ENCODE assay signal across 11 mouse cellular contexts in the genomic region with DNA sequence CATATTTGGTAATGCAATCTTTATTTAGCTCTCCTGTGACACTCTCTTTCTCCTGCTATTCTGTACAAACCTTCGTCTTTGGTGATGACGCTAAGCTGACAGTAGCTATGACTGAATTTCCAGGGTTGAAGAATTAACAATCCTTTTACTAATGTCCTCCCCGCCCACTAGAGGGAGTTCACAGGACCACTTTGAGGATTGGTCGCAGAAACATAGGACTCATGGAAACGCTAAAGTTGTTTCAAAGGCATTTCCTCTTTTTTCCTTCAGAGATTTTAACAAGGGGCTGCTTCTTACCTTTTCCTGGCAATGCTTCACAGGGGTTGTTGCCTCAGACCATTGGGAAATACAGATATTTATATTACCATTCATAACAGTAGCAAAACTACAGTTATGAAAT. TPM values are rescaled to one million over a fixed set of nuclear protein-coding genes. Genes with fewer than 3 reads are reported as not detected.
A peak's percentile ranks its signal among the peaks of the same experiment; 100 is the strongest.
DNase-seq lines count a peak whose midpoint lies in the region; ATAC-seq and TF ChIP-seq lines count a peak whose summit lies in the region.
"Had no signal": no experiment of that assay in that cellular context is flagged by ENCODE, and none has a peak within 500 bp of the region (broad histone marks: within the 10 kb centered on the region; RNA-seq: fewer than 3 reads in every experiment).

No protein-coding gene starts in this region.

- H3K27ac ChIP-seq in embryonic facial prominence, embryonic 11.5 days (replicated peaks; ENCODE audit: low read depth, low read length): no peak overlapping the region
- no peak overlapping the region for H3K27ac ChIP-seq in embryonic facial prominence, embryonic 10.5 days (replicated peaks)
- no peak overlapping the region for H3K27ac ChIP-seq in liver, embryonic 14.5 days
- H3K27ac ChIP-seq in liver, embryonic 11.5 days (ENCODE audit: low read depth, low read length): no peak overlapping the region
- H3K27ac ChIP-seq in limb, embryonic 10.5 days: no peak overlapping the region
- H3K27ac ChIP-seq: forebrain, embryonic 12.5 days; heart, embryonic 15.5 days had no signal

- no peaks in the 10 kb centered on the region for H3K36me3 ChIP-seq in embryonic facial prominence, embryonic 11.5 days (replicated peaks; ENCODE audit: control insufficient read depth, insufficient read depth, low read depth, low read length)
- H3K36me3 ChIP-seq in embryonic facial prominence, embryonic 10.5 days (replicated peaks): no peaks in the 10 kb centered on the region
- no peaks in the 10 kb centered on the region for H3K36me3 ChIP-seq in liver, embryonic 14.5 days (replicated peaks; ENCODE audit: control insufficient read depth, insufficient read depth, low read depth)
- H3K36me3 ChIP-seq in liver, embryonic 11.5 days (ENCODE audit: control insufficient read depth, insufficient read depth, low read length): no peaks in the 10 kb centered on the region
- H3K36me3 ChIP-seq in limb, embryonic 10.5 days: 0 out of 2 replicates have a peak, but pooled peaks cover 6% of the 10 kb centered on the region
- H3K36me3 ChIP-seq: forebrain, embryonic 12.5 days; heart, embryonic 15.5 days had no signal

- 64% methylated on average over 5 of the region's 5 CpGs for WGBS in embryonic facial prominence, embryonic 11.5 days
- 70% methylated on average over 5 of the region's 5 CpGs for WGBS in embryonic facial prominence, embryonic 10.5 days
- WGBS in liver, embryonic 14.5 days (ENCODE audit: insufficient replicate concordance): 36% methylated on average over 5 of the region's 5 CpGs
- WGBS in liver, embryonic 11.5 days: 53% methylated on average over 5 of the region's 5 CpGs
- 69% methylated on average over 5 of the region's 5 CpGs for WGBS in limb, embryonic 10.5 days

- no peaks in the 10 kb centered on the region for H3K27me3 ChIP-seq in embryonic facial prominence, embryonic 11.5 days (ENCODE audit: control insufficient read depth, insufficient read depth, low read length)
- H3K27me3 ChIP-seq in embryonic facial prominence, embryonic 10.5 days (replicated peaks; ENCODE audit: low read depth, poor library complexity, severe bottlenecking): no peaks in the 10 kb centered on the region
- H3K27me3 ChIP-seq in liver, embryonic 14.5 days (ENCODE audit: control insufficient read depth, insufficient read depth, low read length): no peaks in the 10 kb centered on the region
- no peaks in the 10 kb centered on the region for H3K27me3 ChIP-seq in liver, embryonic 11.5 days (replicated peaks; ENCODE audit: control insufficient read depth, insufficient read depth, low read length)
- no peaks in the 10 kb centered on the region for H3K27me3 ChIP-seq in limb, embryonic 10.5 days (ENCODE audit: low read depth, poor library complexity, severe bottlenecking)
- H3K27me3 ChIP-seq: forebrain, embryonic 12.5 days; heart, embryonic 15.5 days had no signal

- TF ChIP-seq CTCF in liver, embryonic 14.5 days (IDR thresholded peaks at IDR 0.05; ENCODE audit: low read depth): peak; percentile 38; the same call in 1 of the 2 replicates

- DNase-seq in embryonic facial prominence, embryonic 11.5 days (ENCODE audit: low spot score): peak; percentile 43
- DNase-seq in embryonic facial prominence, embryonic 10.5 days (ENCODE audit: low spot score): no peak
- no peak for DNase-seq in liver, embryonic 14.5 days (ENCODE audit: low read depth in 3 of 3, low spot score in 3 of 3)
- DNase-seq in liver, embryonic 11.5 days (ENCODE audit: low spot score): no peak
- DNase-seq in R1 (ENCODE audit: low read depth, low spot score): peak; percentile 56
- DNase-seq in limb, embryonic 10.5 days (ENCODE audit: low spot score): no peak
- no peak for DNase-seq in gastrocnemius, adult 18-20 months (ENCODE audit: low spot score)
- DNase-seq: cerebellum, adult 11-12 months had no signal

- H3K4me2 ChIP-seq in embryonic facial prominence, embryonic 11.5 days (ENCODE audit: low read depth, low read length): no peak overlapping the region
- no peak overlapping the region for H3K4me2 ChIP-seq in liver, embryonic 14.5 days (ENCODE audit: low read depth)
- no peak overlapping the region for H3K4me2 ChIP-seq in liver, embryonic 11.5 days
- H3K4me2 ChIP-seq: forebrain, embryonic 12.5 days; heart, embryonic 15.5 days had no signal

- H3K4me1 ChIP-seq in embryonic facial prominence, embryonic 11.5 days (ENCODE audit: control insufficient read depth, insufficient read depth, low read length): no peaks in the 10 kb centered on the region
- peaks cover 31% of the 10 kb centered on the region for H3K4me1 ChIP-seq in embryonic facial prominence, embryonic 10.5 days
- peaks cover 7 to 12% of the 10 kb centered on the region in 2 experiments; a peak in 3 of 4 replicates for H3K4me1 ChIP-seq in liver, embryonic 14.5 days (replicated peaks; ENCODE audit: control insufficient read depth in 2 of 2, insufficient read depth in 2 of 2, low read length in 1 of 2)
- peaks cover 7% of the 10 kb centered on the region for H3K4me1 ChIP-seq in liver, embryonic 11.5 days (replicated peaks; ENCODE audit: control insufficient read depth, insufficient read depth, low read length)
- H3K4me1 ChIP-seq in limb, embryonic 10.5 days: peaks cover 40% of the 10 kb centered on the region

- H3K4me3 ChIP-seq in embryonic facial prominence, embryonic 11.5 days (ENCODE audit: low read depth, low read length): no peak overlapping the region
- no peak overlapping the region for H3K4me3 ChIP-seq in embryonic facial prominence, embryonic 10.5 days
- no peak overlapping the region for H3K4me3 ChIP-seq in liver, embryonic 14.5 days (ENCODE audit: insufficient read depth in 1 of 2, low read depth in 2 of 2, low read length in 2 of 2)
- no peak overlapping the region for H3K4me3 ChIP-seq in liver, embryonic 11.5 days (ENCODE audit: low read depth, low read length)
- H3K4me3 ChIP-seq in limb, embryonic 10.5 days: no peak overlapping the region
- H3K4me3 ChIP-seq: forebrain, embryonic 12.5 days; heart, embryonic 15.5 days had no signal

- TF ChIP-seq EP300 in liver, embryonic 14.5 days (IDR thresholded peaks at IDR 0.05; ENCODE audit: low read depth): no peak

- H3K9ac ChIP-seq in embryonic facial prominence, embryonic 11.5 days (replicated peaks; ENCODE audit: low read length): no peak overlapping the region
- no peak overlapping the region for H3K9ac ChIP-seq in liver, embryonic 14.5 days (replicated peaks)
- H3K9ac ChIP-seq in liver, embryonic 11.5 days (ENCODE audit: low read depth, low read length): no peak overlapping the region
- H3K9ac ChIP-seq: forebrain, embryonic 12.5 days; heart, embryonic 15.5 days had no signal

- H3K9me3 ChIP-seq in embryonic facial prominence, embryonic 11.5 days (replicated peaks; ENCODE audit: control insufficient read depth, low read length): no peaks in the 10 kb centered on the region
- H3K9me3 ChIP-seq in embryonic facial prominence, embryonic 10.5 days: no peaks in the 10 kb centered on the region
- H3K9me3 ChIP-seq in liver, embryonic 14.5 days (ENCODE audit: control insufficient read depth, low read length): no peaks in the 10 kb centered on the region
- H3K9me3 ChIP-seq in liver, embryonic 11.5 days (ENCODE audit: control insufficient read depth, low read length): no peaks in the 10 kb centered on the region
- H3K9me3 ChIP-seq in limb, embryonic 10.5 days (replicated peaks): no peaks in the 10 kb centered on the region
- H3K9me3 ChIP-seq: forebrain, embryonic 12.5 days; heart, embryonic 15.5 days had no signal

- ATAC-seq in embryonic facial prominence, embryonic 11.5 days (replicated peaks; ENCODE audit: insufficient number of reproducible peaks, low FRiP score, low TSS enrichment, low read depth): no peak
- no peak for ATAC-seq in liver, embryonic 14.5 days (ENCODE audit: insufficient read depth)
- ATAC-seq in liver, embryonic 11.5 days (replicated peaks; ENCODE audit: low FRiP score): no peak
- ATAC-seq in megakaryocyte progenitor cell, adult 5-6 weeks (replicated peaks; ENCODE audit: poor library complexity): peak; percentile 49

RNA-seq across cellular contexts. Expression of gene Nsun3, which starts 4.4 kb away (rescaled TPM):
- 5.8 and 8.8 TPM in 2 replicates for polyA plus RNA-seq in embryonic facial prominence, embryonic 11.5 days (2014; fragmentation: Nextera tagmentation; extraction: Ambion mirVana)
- 6.1 and 7.4 TPM in 2 replicates for polyA plus RNA-seq in embryonic facial prominence, embryonic 10.5 days (2016; fragmentation: Nextera tagmentation; extraction: Ambion mirVana)
- 3.1 and 3.8 TPM in 2 replicates for polyA plus RNA-seq in liver, embryonic 14.5 days (2012; rRNA removed)
- 5.2 and 5.8 TPM in 2 replicates for polyA plus RNA-seq in liver, embryonic 14.5 days (2014; fragmentation: Nextera tagmentation; extraction: Ambion mirVana)
- 11.1 and 12.1 TPM in 2 replicates for polyA plus RNA-seq in liver, embryonic 11.5 days (2014; fragmentation: Nextera tagmentation; extraction: Ambion mirVana)
- total RNA-seq in megakaryocyte progenitor cell, adult 5-6 weeks (2015): 80.9 and 89.4 TPM in 2 replicates
- total RNA-seq in megakaryocyte progenitor cell, adult 5-6 weeks (2017): 16.6 and 23.4 TPM in 2 replicates
- 6.3 and 7.8 TPM in 2 replicates for polyA plus RNA-seq in limb, embryonic 10.5 days (2016; fragmentation: Nextera tagmentation; extraction: Ambion mirVana)
- 1 to 10 TPM; 4.5 to 5.6 TPM for total RNA-seq in gastrocnemius, adult 18-20 months (2021)

RNA-seq across cellular contexts. Expression of gene Stx19, which starts 32.2 kb away (rescaled TPM):
- polyA plus RNA-seq in embryonic facial prominence, embryonic 11.5 days (2014; fragmentation: Nextera tagmentation; extraction: Ambion mirVana): 0.31 and 0.40 TPM in 2 replicates
- 0.36 TPM in 2 replicates for polyA plus RNA-seq in embryonic facial prominence, embryonic 10.5 days (2016; fragmentation: Nextera tagmentation; extraction: Ambion mirVana)
- not detected in 2 replicates for polyA plus RNA-seq in liver, embryonic 14.5 days (2012; rRNA removed)
- not detected in 2 replicates for polyA plus RNA-seq in liver, embryonic 14.5 days (2014; fragmentation: Nextera tagmentation; extraction: Ambion mirVana)
- 0.11 and 0.17 TPM in 2 replicates for polyA plus RNA-seq in liver, embryonic 11.5 days (2014; fragmentation: Nextera tagmentation; extraction: Ambion mirVana)
- not detected in 2 replicates for total RNA-seq in megakaryocyte progenitor cell, adult 5-6 weeks (2015)
- not detected in 2 replicates for total RNA-seq in megakaryocyte progenitor cell, adult 5-6 weeks (2017)
- polyA plus RNA-seq in limb, embryonic 10.5 days (2016; fragmentation: Nextera tagmentation; extraction: Ambion mirVana): 0.19 and 0.34 TPM in 2 replicates
- total RNA-seq in gastrocnemius, adult 18-20 months (2021): not detected

Comparison
In these comparisons a context has a peak if more than half of its experiments do, and no peak if none do; other contexts are left out.
1. DNase-seq: peak in embryonic facial prominence, embryonic 11.5 days (single experiment) and R1 (single experiment); none in embryonic facial prominence, embryonic 10.5 days (single experiment), liver, embryonic 14.5 days (0 of 3), liver, embryonic 11.5 days (single experiment), limb, embryonic 10.5 days (single experiment) and gastrocnemius, adult 18-20 months (single experiment).